8 mouse cellular contexts compared by ENCODE assay signal in genomic region chr10:81502658-81503057, GRCm38 (mm10). TPM values are rescaled to one million over a fixed set of nuclear protein-coding genes. Genes with fewer than 3 reads are reported as not detected.
DNase-seq lines count a peak whose midpoint lies in the region; ATAC-seq and TF ChIP-seq lines count a peak whose summit lies in the region.

No protein-coding gene starts in this region.

- no peaks in the 10 kb centered on the region for H3K27me3 ChIP-seq in C2C12 (ENCODE audit: control insufficient read depth, insufficient read depth, insufficient read length)
- peaks cover 13% of the 10 kb centered on the region for H3K27me3 ChIP-seq in heart, embryonic 13.5 days (replicated peaks)
- no peaks in the 10 kb centered on the region for H3K27me3 ChIP-seq in kidney, postnatal 0 days (ENCODE audit: insufficient read depth, low read length)
- 0 out of 2 replicates have a peak, but pooled peaks cover 6% of the 10 kb centered on the region for H3K27me3 ChIP-seq in liver, embryonic 13.5 days
- peaks cover 6% of the 10 kb centered on the region; the same call in 1 of the 2 replicates for H3K27me3 ChIP-seq in neural tube, embryonic 11.5 days (ENCODE audit: control insufficient read depth, insufficient read depth, low read length)
- H3K27me3 ChIP-seq in stomach, embryonic 15.5 days (replicated peaks): no peaks in the 10 kb centered on the region

- no peaks in the 10 kb centered on the region for H3K36me3 ChIP-seq in C2C12 (ENCODE audit: control insufficient read depth, insufficient read depth)
- no peaks in the 10 kb centered on the region for H3K36me3 ChIP-seq in heart, embryonic 13.5 days
- no peaks in the 10 kb centered on the region for H3K36me3 ChIP-seq in kidney, postnatal 0 days (ENCODE audit: insufficient read depth, low read length)
- peaks cover 10% of the 10 kb centered on the region for H3K36me3 ChIP-seq in liver, embryonic 13.5 days
- no peaks in the 10 kb centered on the region for H3K36me3 ChIP-seq in neural tube, embryonic 11.5 days (ENCODE audit: control insufficient read depth, insufficient read depth, low read length)
- H3K36me3 ChIP-seq in stomach, embryonic 15.5 days: no peaks in the 10 kb centered on the region

- H3K79me2 ChIP-seq in C2C12 (ENCODE audit: control insufficient read depth, insufficient read depth): no peaks in the 10 kb centered on the region

- no peaks in the 10 kb centered on the region for H3K79me3 ChIP-seq in C2C12 (ENCODE audit: low read depth)

- H3K4me2 ChIP-seq in heart, embryonic 13.5 days: peak overlapping the region; percentile 77
- H3K4me2 ChIP-seq in kidney, postnatal 0 days (ENCODE audit: low read length): peak overlapping the region; percentile 65
- peak overlapping the region; percentile 73 for H3K4me2 ChIP-seq in liver, embryonic 13.5 days
- peak overlapping the region; percentile 54 for H3K4me2 ChIP-seq in neural tube, embryonic 11.5 days (ENCODE audit: low read depth)
- H3K4me2 ChIP-seq in stomach, embryonic 15.5 days: peak overlapping the region; percentile 85

- H3K9ac ChIP-seq in heart, embryonic 13.5 days: peak overlapping the region; percentile 77
- no peak overlapping the region for H3K9ac ChIP-seq in kidney, postnatal 0 days (ENCODE audit: low read depth, low read length)
- peak overlapping the region; percentile 55 for H3K9ac ChIP-seq in liver, embryonic 13.5 days
- peak overlapping the region; percentile 35 for H3K9ac ChIP-seq in neural tube, embryonic 11.5 days (ENCODE audit: low read length)
- no peak overlapping the region for H3K9ac ChIP-seq in stomach, embryonic 15.5 days

- H3K4me3 ChIP-seq in C2C12 (ENCODE audit: insufficient read depth, poor library complexity, severe bottlenecking): no peak overlapping the region
- peak overlapping the region; percentile 50 for H3K4me3 ChIP-seq in heart, embryonic 13.5 days
- H3K4me3 ChIP-seq in kidney, postnatal 0 days (replicated peaks; ENCODE audit: low read depth, low read length): peak overlapping the region; percentile 23; the same call in 1 of the 2 replicates
- peak overlapping the region; percentile 43 for H3K4me3 ChIP-seq in liver, embryonic 13.5 days (replicated peaks)
- peak overlapping the region; percentile 25 for H3K4me3 ChIP-seq in neural tube, embryonic 11.5 days (ENCODE audit: low read depth, low read length)
- H3K4me3 ChIP-seq in stomach, embryonic 15.5 days (replicated peaks): peak overlapping the region; percentile 38

- H3K27ac ChIP-seq in heart, embryonic 13.5 days (replicated peaks): no peak overlapping the region
- H3K27ac ChIP-seq in kidney, postnatal 0 days: no peak overlapping the region
- H3K27ac ChIP-seq in liver, embryonic 13.5 days: no peak overlapping the region; the same call in 1 of the 2 replicates
- no peak overlapping the region for H3K27ac ChIP-seq in neural tube, embryonic 11.5 days (ENCODE audit: low read depth, low read length)
- H3K27ac ChIP-seq in stomach, embryonic 15.5 days: no peak overlapping the region

- peak; percentile 77 for ATAC-seq in erythroblast, adult 5-6 weeks (replicated peaks; ENCODE audit: low FRiP score, poor library complexity, severe bottlenecking)
- no peak for ATAC-seq in heart, embryonic 13.5 days (ENCODE audit: extremely low read depth, insufficient number of reproducible peaks, low FRiP score, low TSS enrichment)
- 0 out of 2 replicates have a peak, but pooled peaks have one; percentile 6 for ATAC-seq in kidney, postnatal 0 days (replicated peaks; ENCODE audit: low FRiP score, low read depth)
- ATAC-seq in liver, embryonic 13.5 days (ENCODE audit: low read depth): peak; percentile 21; the same call in 1 of the 2 replicates
- ATAC-seq in neural tube, embryonic 11.5 days (ENCODE audit: insufficient read depth, low FRiP score, low TSS enrichment): peak; percentile 14; the same call in 1 of the 2 replicates
- peak; percentile 27; the same call in 1 of the 2 replicates for ATAC-seq in stomach, embryonic 15.5 days (ENCODE audit: insufficient read depth, low FRiP score, low read depth)

- no peaks in the 10 kb centered on the region for H3K9me3 ChIP-seq in heart, embryonic 13.5 days
- no peaks in the 10 kb centered on the region for H3K9me3 ChIP-seq in kidney, postnatal 0 days (replicated peaks; ENCODE audit: low read length)
- no peaks in the 10 kb centered on the region for H3K9me3 ChIP-seq in liver, embryonic 13.5 days (replicated peaks)
- no peaks in the 10 kb centered on the region for H3K9me3 ChIP-seq in neural tube, embryonic 11.5 days (ENCODE audit: control insufficient read depth, low read length)
- no peaks in the 10 kb centered on the region for H3K9me3 ChIP-seq in stomach, embryonic 15.5 days

- peak; percentile 84 for DNase-seq in brain, adult 2 months (ENCODE audit: low read depth, low spot score)
- DNase-seq in kidney, postnatal 0 days (ENCODE audit: low spot score): peak; percentile 71
- peak; percentile 77 for DNase-seq in liver, embryonic 13.5 days
- peak; percentile 85 for DNase-seq in neural tube, embryonic 11.5 days (ENCODE audit: low spot score)

- TF ChIP-seq CTCF in C2C12 (IDR thresholded peaks at IDR 0.05; ENCODE audit: control insufficient read depth, insufficient read depth, insufficient read length): peak; percentile 99
- peak; percentile 98 for TF ChIP-seq CTCF in kidney, postnatal 0 days (IDR thresholded peaks at IDR 0.05; ENCODE audit: low read depth)

- H3ac ChIP-seq in C2C12 (ENCODE audit: control insufficient read depth, insufficient read length, low read depth): no peak overlapping the region

- WGBS in heart, embryonic 13.5 days: 9% methylated on average over 36 of the region's 36 CpGs
- 12% methylated on average over 36 of the region's 36 CpGs for WGBS in kidney, postnatal 0 days
- WGBS in liver, embryonic 13.5 days (ENCODE audit: insufficient replicate concordance): 13% methylated on average over 36 of the region's 36 CpGs
- WGBS in neural tube, embryonic 11.5 days: 9% methylated on average over 36 of the region's 36 CpGs
- WGBS in stomach, embryonic 15.5 days: 11% methylated on average over 36 of the region's 36 CpGs

- peaks cover 5% of the 10 kb centered on the region; the same call in 1 of the 2 replicates for H3K4me1 ChIP-seq in heart, embryonic 13.5 days
- no peaks in the 10 kb centered on the region for H3K4me1 ChIP-seq in kidney, postnatal 0 days (replicated peaks; ENCODE audit: insufficient read depth, low read length)
- peaks cover 44% of the 10 kb centered on the region for H3K4me1 ChIP-seq in liver, embryonic 13.5 days (replicated peaks)
- no peaks in the 10 kb centered on the region for H3K4me1 ChIP-seq in neural tube, embryonic 11.5 days (ENCODE audit: control insufficient read depth, insufficient read depth, low read length)
- no peaks in the 10 kb centered on the region for H3K4me1 ChIP-seq in stomach, embryonic 15.5 days

RNA-seq across cellular contexts. Expression of gene S1pr4, which starts 2.7 kb away (rescaled TPM):
- 0.02 TPM for polyA plus RNA-seq in C2C12 (2012; fragmentation: generic; extraction: Trizol)
- 2.9 and 4.6 TPM in 2 replicates for total RNA-seq in erythroblast, adult 5-6 weeks (2015; ENCODE audit: low replicate concordance)
- total RNA-seq in erythroblast, adult 5-6 weeks (2017; ENCODE audit: low replicate concordance): 2.1 and 6.0 TPM in 2 replicates
- polyA plus RNA-seq in heart, embryonic 13.5 days (2015; fragmentation: Nextera tagmentation; extraction: Ambion mirVana): 0.53 and 0.62 TPM in 2 replicates
- polyA plus RNA-seq in kidney, postnatal 0 days (2015; fragmentation: Nextera tagmentation; extraction: Ambion mirVana): 1.7 and 1.8 TPM in 2 replicates
- polyA plus RNA-seq in liver, embryonic 13.5 days (2015; fragmentation: Nextera tagmentation; extraction: Ambion mirVana): 2.3 and 2.4 TPM in 2 replicates
- 0.45 and 0.58 TPM in 2 replicates for polyA plus RNA-seq in neural tube, embryonic 11.5 days (2014; fragmentation: Nextera tagmentation; extraction: Ambion mirVana)
- polyA plus RNA-seq in stomach, embryonic 15.5 days (2015; fragmentation: Nextera tagmentation; extraction: Ambion mirVana): 1.4 and 1.6 TPM in 2 replicates

RNA-seq across cellular contexts. Expression of gene Ncln, which starts 6.5 kb away (rescaled TPM):
- polyA plus RNA-seq in C2C12 (2012; fragmentation: generic; extraction: Trizol): 122 TPM
- 8.1 and 46.4 TPM in 2 replicates for total RNA-seq in erythroblast, adult 5-6 weeks (2015; ENCODE audit: low replicate concordance)
- total RNA-seq in erythroblast, adult 5-6 weeks (2017; ENCODE audit: low replicate concordance): 10.8 and 12.8 TPM in 2 replicates
- 51.7 and 53.8 TPM in 2 replicates for polyA plus RNA-seq in heart, embryonic 13.5 days (2015; fragmentation: Nextera tagmentation; extraction: Ambion mirVana)
- polyA plus RNA-seq in kidney, postnatal 0 days (2015; fragmentation: Nextera tagmentation; extraction: Ambion mirVana): 56.1 and 63.3 TPM in 2 replicates
- polyA plus RNA-seq in liver, embryonic 13.5 days (2015; fragmentation: Nextera tagmentation; extraction: Ambion mirVana): 41.5 TPM in 2 replicates
- 66.2 and 74.2 TPM in 2 replicates for polyA plus RNA-seq in neural tube, embryonic 11.5 days (2014; fragmentation: Nextera tagmentation; extraction: Ambion mirVana)
- 83.9 and 93.7 TPM in 2 replicates for polyA plus RNA-seq in stomach, embryonic 15.5 days (2015; fragmentation: Nextera tagmentation; extraction: Ambion mirVana)

RNA-seq across cellular contexts. Expression of gene Celf5, which starts 20.1 kb away (rescaled TPM):
- polyA plus RNA-seq in C2C12 (2012; fragmentation: generic; extraction: Trizol): 1.0 TPM
- total RNA-seq in erythroblast, adult 5-6 weeks (2015; ENCODE audit: low replicate concordance): not detected in 2 replicates
- 0.68 TPM in 1 of 2 replicates, not detected in the other for total RNA-seq in erythroblast, adult 5-6 weeks (2017; ENCODE audit: low replicate concordance)
- polyA plus RNA-seq in heart, embryonic 13.5 days (2015; fragmentation: Nextera tagmentation; extraction: Ambion mirVana): 0.15 and 0.16 TPM in 2 replicates
- 0.30 and 0.47 TPM in 2 replicates for polyA plus RNA-seq in kidney, postnatal 0 days (2015; fragmentation: Nextera tagmentation; extraction: Ambion mirVana)
- polyA plus RNA-seq in liver, embryonic 13.5 days (2015; fragmentation: Nextera tagmentation; extraction: Ambion mirVana): 0.13 and 0.15 TPM in 2 replicates
- polyA plus RNA-seq in neural tube, embryonic 11.5 days (2014; fragmentation: Nextera tagmentation; extraction: Ambion mirVana): 10.6 and 11.1 TPM in 2 replicates
- 1.7 and 1.8 TPM in 2 replicates for polyA plus RNA-seq in stomach, embryonic 15.5 days (2015; fragmentation: Nextera tagmentation; extraction: Ambion mirVana)

RNA-seq across cellular contexts. Expression of gene Gna15, which starts 21.4 kb away (rescaled TPM):
- polyA plus RNA-seq in C2C12 (2012; fragmentation: generic; extraction: Trizol): 0.16 TPM
- 2.1 and 12.1 TPM in 2 replicates for total RNA-seq in erythroblast, adult 5-6 weeks (2015; ENCODE audit: low replicate concordance)
- total RNA-seq in erythroblast, adult 5-6 weeks (2017; ENCODE audit: low replicate concordance): 6.3 and 14.8 TPM in 2 replicates
- 1.5 and 2.0 TPM in 2 replicates for polyA plus RNA-seq in heart, embryonic 13.5 days (2015; fragmentation: Nextera tagmentation; extraction: Ambion mirVana)
- 0.80 and 0.92 TPM in 2 replicates for polyA plus RNA-seq in kidney, postnatal 0 days (2015; fragmentation: Nextera tagmentation; extraction: Ambion mirVana)
- 7.2 and 7.5 TPM in 2 replicates for polyA plus RNA-seq in liver, embryonic 13.5 days (2015; fragmentation: Nextera tagmentation; extraction: Ambion mirVana)
- 0.41 TPM in 2 replicates for polyA plus RNA-seq in neural tube, embryonic 11.5 days (2014; fragmentation: Nextera tagmentation; extraction: Ambion mirVana)
- polyA plus RNA-seq in stomach, embryonic 15.5 days (2015; fragmentation: Nextera tagmentation; extraction: Ambion mirVana): 4.4 and 5.8 TPM in 2 replicates

RNA-seq across cellular contexts. Expression of gene Gna11, which starts 42.3 kb away (rescaled TPM):
- polyA plus RNA-seq in C2C12 (2012; fragmentation: generic; extraction: Trizol): 77.6 TPM
- 1.9 and 2.1 TPM in 2 replicates for total RNA-seq in erythroblast, adult 5-6 weeks (2015; ENCODE audit: low replicate concordance)
- 5.9 and 10.9 TPM in 2 replicates for total RNA-seq in erythroblast, adult 5-6 weeks (2017; ENCODE audit: low replicate concordance)
- polyA plus RNA-seq in heart, embryonic 13.5 days (2015; fragmentation: Nextera tagmentation; extraction: Ambion mirVana): 59.0 and 62.7 TPM in 2 replicates
- 69.5 and 72.3 TPM in 2 replicates for polyA plus RNA-seq in kidney, postnatal 0 days (2015; fragmentation: Nextera tagmentation; extraction: Ambion mirVana)
- polyA plus RNA-seq in liver, embryonic 13.5 days (2015; fragmentation: Nextera tagmentation; extraction: Ambion mirVana): 20.0 and 21.4 TPM in 2 replicates
- 74.6 and 78.8 TPM in 2 replicates for polyA plus RNA-seq in neural tube, embryonic 11.5 days (2014; fragmentation: Nextera tagmentation; extraction: Ambion mirVana)
- polyA plus RNA-seq in stomach, embryonic 15.5 days (2015; fragmentation: Nextera tagmentation; extraction: Ambion mirVana): 113 and 134 TPM in 2 replicates

Comparison
In these comparisons a context has a peak if more than half of its experiments do, and no peak if none do; other contexts are left out.
1. H3K9ac ChIP-seq: peak in heart, embryonic 13.5 days (single experiment), liver, embryonic 13.5 days (single experiment) and neural tube, embryonic 11.5 days (single experiment); none in kidney, postnatal 0 days (single experiment) and stomach, embryonic 15.5 days (single experiment).
2. Peak in every context shown above with its lines, with median percentiles within 50 percentile points of each other: DNase-seq and H3K4me2 ChIP-seq.